Mouse (Mus musculus): ENCODE data around the gene Kif21b.

Gene Kif21b

GRCm38 (mm10) chr1:136130951-136131558 is at the start of gene Kif21b:
Gene Kif21b (plus strand): TSS chr1:136131389.
- DNase-seq (ENCODE audit: low spot score) = peak; percentile 80

GRCm38 (mm10) chr1:136085988-136086685 is 45.1 kb upstream of the Kif21b start:
- peak; percentile 16 for DNase-seq (ENCODE audit: low spot score)

GRCm38 (mm10) chr1:136089368-136090165 is 41.6 kb upstream of the Kif21b start:
- no peak for DNase-seq (ENCODE audit: low spot score)

GRCm38 (mm10) chr1:136093726-136094125 is 37.5 kb upstream of the Kif21b start:
- no peak for DNase-seq (ENCODE audit: low spot score)

GRCm38 (mm10) chr1:136094807-136095206 is 36.4 kb upstream of the Kif21b start:
- no peak for DNase-seq (ENCODE audit: low spot score)

- DNase-seq (ENCODE audit: low spot score) = no peak
Observed at GRCm38 (mm10) chr1:136102094-136102493, 29.1 kb upstream of the Kif21b start.

- DNase-seq (ENCODE audit: low spot score) = no peak
Observed at GRCm38 (mm10) chr1:136102551-136102950, 28.6 kb upstream of the Kif21b start.

- no peak for DNase-seq (ENCODE audit: low spot score)
Observed at GRCm38 (mm10) chr1:136102981-136103380, 28.2 kb upstream of the Kif21b start.

- no peak for DNase-seq (ENCODE audit: low spot score)
Observed at GRCm38 (mm10) chr1:136103696-136104095, 27.5 kb upstream of the Kif21b start.

- DNase-seq (ENCODE audit: low spot score) = no peak
Observed at GRCm38 (mm10) chr1:136104741-136105140, 26.4 kb upstream of the Kif21b start.

- DNase-seq (ENCODE audit: low spot score) = no peak
Observed at GRCm38 (mm10) chr1:136109464-136109863, 21.7 kb upstream of the Kif21b start.

- DNase-seq (ENCODE audit: low spot score) = no peak
Observed at GRCm38 (mm10) chr1:136116183-136116582, 15.0 kb upstream of the Kif21b start.

- DNase-seq (ENCODE audit: low spot score) = no peak
Observed at GRCm38 (mm10) chr1:136117069-136117468, 14.1 kb upstream of the Kif21b start.

GRCm38 (mm10) chr1:136118875-136119274 is 12.3 kb upstream of the Kif21b start:
- DNase-seq (ENCODE audit: low spot score) = no peak

- DNase-seq (ENCODE audit: low spot score) = no peak
Observed at GRCm38 (mm10) chr1:136119571-136120262, 11.5 kb upstream of the Kif21b start.

- no peak for DNase-seq (ENCODE audit: low spot score)
Observed at GRCm38 (mm10) chr1:136120263-136120603, 11.0 kb upstream of the Kif21b start.

- DNase-seq (ENCODE audit: low spot score) = no peak
Observed at GRCm38 (mm10) chr1:136120785-136121184, 10.4 kb upstream of the Kif21b start.

GRCm38 (mm10) chr1:136122030-136122429 is 9.2 kb upstream of the Kif21b start:
- DNase-seq (ENCODE audit: low spot score) = no peak

GRCm38 (mm10) chr1:136126159-136126765 is 4.9 kb upstream of the Kif21b start:
- DNase-seq (ENCODE audit: low spot score) = no peak

- peak; percentile 52 for DNase-seq (ENCODE audit: low spot score)
Observed at GRCm38 (mm10) chr1:136126895-136127294, 4.3 kb upstream of the Kif21b start.

GRCm38 (mm10) chr1:136127856-136128255 is 3.3 kb upstream of the Kif21b start:
- no peak for DNase-seq (ENCODE audit: low spot score)

GRCm38 (mm10) chr1:136128416-136128815 is 2.8 kb upstream of the Kif21b start:
- DNase-seq (ENCODE audit: low spot score) = no peak
